Mouse (Mus musculus): ENCODE data around the gene Nkx1-2. TPM values are rescaled to one million over a fixed set of nuclear protein-coding genes. Genes with fewer than 3 reads are reported as not detected.

Gene Nkx1-2
- total and polyA plus RNA-seq, 3 experiments: 0.04 TPM; not detected in 2

DNA sequence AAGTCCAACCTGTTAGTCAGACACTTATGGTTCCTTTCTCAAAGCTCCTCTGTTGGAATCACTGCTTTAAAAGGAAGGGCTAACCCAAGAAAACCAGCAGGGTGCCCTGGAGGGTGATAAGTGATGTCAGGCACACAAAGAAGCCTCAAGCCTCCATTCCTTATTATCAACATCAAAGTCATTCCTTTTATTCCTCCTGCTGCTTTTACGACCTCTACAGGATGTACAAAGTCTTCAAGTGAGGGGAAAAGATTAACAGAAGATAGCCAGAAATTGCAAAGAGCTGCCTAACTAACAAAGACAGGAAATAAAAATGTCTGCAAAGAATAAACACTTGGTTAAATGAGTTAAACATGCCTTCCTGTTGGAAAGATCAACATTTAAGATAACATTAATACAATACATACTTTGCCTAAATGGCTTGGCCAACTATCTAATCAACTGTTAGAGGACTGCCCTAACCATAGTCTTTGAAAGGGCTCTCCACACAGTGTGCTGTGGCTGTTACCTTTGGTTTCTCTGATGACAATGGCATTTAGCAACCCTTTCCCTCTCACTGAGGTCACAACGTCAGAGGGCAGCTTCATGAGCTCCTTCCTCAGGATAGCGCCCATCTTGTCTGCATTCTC lies 40.2 kb downstream of the Nkx1-2 start:
- in situ Hi-C loops (cut with MboI; ENCODE audit: low pct_ligation_motif_present, low pct_unique_long_range_greater_than_20kb, low sequenced_read_pairs): no loop called here
- H3K9ac ChIP-seq (ENCODE audit: insufficient read depth, low read depth): no peak overlapping the region
- no peak overlapping the region for H3K27ac ChIP-seq (ENCODE audit: insufficient read depth, low read depth)
- H3K4me1 ChIP-seq (ENCODE audit: control insufficient read depth in 1 of 2, insufficient read depth in 2 of 2): no peaks in the 10 kb centered on the region
- no peak overlapping the region for H3K4me3 ChIP-seq (replicated peaks in 1 of 3; ENCODE audit: low read depth in 2 of 3, low read length in 2 of 3, poor library complexity in 1 of 3)
- TF ChIP-seq POLR2A (IDR thresholded peaks at IDR 0.05; ENCODE audit: low read depth, low read length) (no peak), CTCF (conservative IDR thresholded peaks at IDR 0.05 in 1 of 2, IDR thresholded peaks at IDR 0.05 in 1 of 2; ENCODE audit: low read depth in 2 of 2, low read length in 2 of 2) (no peak), SIN3A (IDR thresholded peaks at IDR 0.05; ENCODE audit: low read length) (no peak), TBP (conservative IDR thresholded peaks at IDR 0.05; ENCODE audit: low read depth, low read length) (no peak), SMC3 (IDR thresholded peaks at IDR 0.05; ENCODE audit: low read depth, low read length) (no peak), ELF1 (IDR thresholded peaks at IDR 0.05; ENCODE audit: low read depth, low read length) (no peak)
- no peaks in the 10 kb centered on the region for H3K79me2 ChIP-seq (replicated peaks; ENCODE audit: control insufficient read depth, extremely low read depth, insufficient read depth, poor library complexity, severe bottlenecking)
- no peaks in the 10 kb centered on the region for H3K9me3 ChIP-seq (replicated peaks; ENCODE audit: low read length)
- H3K4me2 ChIP-seq (ENCODE audit: insufficient read depth, low read depth, poor library complexity, severe bottlenecking): no peak overlapping the region
- H3K27me3 ChIP-seq (replicated peaks): no peaks in the 10 kb centered on the region
- dilution Hi-C loops (cut with MboI; ENCODE audit: extremely low pct_ligation_motif_present, extremely low pct_unique_long_range_greater_than_20kb, low sequenced_read_pairs): no loop called here
- H3K36me3 ChIP-seq (replicated peaks in 1 of 2; ENCODE audit: control insufficient read depth in 1 of 2, insufficient read depth in 1 of 2, low read length in 1 of 2): peaks cover 62 to 83% of the 10 kb centered on the region in 2 experiments
- no peak for DNase-seq (ENCODE audit: extremely low read depth)

GRCm38 (mm10) chr7:132558141-132558736 lies 41.2 kb downstream of the Nkx1-2 start:
- dilution Hi-C loops (cut with MboI; ENCODE audit: extremely low pct_ligation_motif_present, extremely low pct_unique_long_range_greater_than_20kb, low sequenced_read_pairs) (no loop called here), in situ Hi-C loops (cut with MboI; ENCODE audit: low pct_ligation_motif_present, low pct_unique_long_range_greater_than_20kb, low sequenced_read_pairs) (no loop called here)
- Histone ChIP-seq H3K27me3 (replicated peaks) (no peaks in the 10 kb centered on the region), H3K4me1 (ENCODE audit: control insufficient read depth in 1 of 2, insufficient read depth in 2 of 2) (no peaks in the 10 kb centered on the region), H3K4me2 (ENCODE audit: insufficient read depth, low read depth, poor library complexity, severe bottlenecking) (no peak overlapping the region), H3K9me3 (replicated peaks; ENCODE audit: low read length) (no peaks in the 10 kb centered on the region), H3K79me2 (replicated peaks; ENCODE audit: control insufficient read depth, extremely low read depth, insufficient read depth, poor library complexity, severe bottlenecking) (no peaks in the 10 kb centered on the region), H3K9ac (ENCODE audit: insufficient read depth, low read depth) (no peak overlapping the region), H3K4me3 (replicated peaks in 1 of 3; ENCODE audit: low read depth in 2 of 3, low read length in 2 of 3, poor library complexity in 1 of 3) (no peak overlapping the region), H3K36me3 (replicated peaks in 1 of 2; ENCODE audit: control insufficient read depth in 1 of 2, insufficient read depth in 1 of 2, low read length in 1 of 2) (peaks cover 53 to 72% of the 10 kb centered on the region in 2 experiments), H3K27ac (ENCODE audit: insufficient read depth, low read depth) (no peak overlapping the region)
- no peak for TF ChIP-seq ZMIZ1 (IDR thresholded peaks at IDR 0.05; ENCODE audit: low read depth, low read length)
- no peak for TF ChIP-seq ZNF384 (IDR thresholded peaks at IDR 0.05; ENCODE audit: low read depth, low read length)
- no peak for TF ChIP-seq PAX5 (IDR thresholded peaks at IDR 0.05; ENCODE audit: low read length)
- TF ChIP-seq RAD21 (IDR thresholded peaks at IDR 0.05; ENCODE audit: low read depth, low read length): no peak
- no peak for TF ChIP-seq KAT2A (IDR thresholded peaks at IDR 0.05; ENCODE audit: insufficient replicate concordance, low read length)
- TF ChIP-seq JUN (IDR thresholded peaks at IDR 0.05; ENCODE audit: insufficient read depth, low read depth, low read length): no peak
- no peak for TF ChIP-seq EP300 (IDR thresholded peaks at IDR 0.05; ENCODE audit: low read length)
- no peak for TF ChIP-seq E2F4 (IDR thresholded peaks at IDR 0.05; ENCODE audit: insufficient replicate concordance, low read depth, low read length)
- no peak for TF ChIP-seq MYC (IDR thresholded peaks at IDR 0.05; ENCODE audit: low read depth, low read length)
- TF ChIP-seq MXI1 (IDR thresholded peaks at IDR 0.05; ENCODE audit: low read depth, low read length): no peak
- no peak for TF ChIP-seq RCOR1 (conservative IDR thresholded peaks at IDR 0.05; ENCODE audit: low read depth, low read length)
- TF ChIP-seq CTCF (conservative IDR thresholded peaks at IDR 0.05 in 1 of 2, IDR thresholded peaks at IDR 0.05 in 1 of 2; ENCODE audit: low read depth in 2 of 2, low read length in 2 of 2): no peak
- TF ChIP-seq SIN3A (IDR thresholded peaks at IDR 0.05; ENCODE audit: low read length): no peak
- no peak for TF ChIP-seq CHD2 (IDR thresholded peaks at IDR 0.05; ENCODE audit: low read length)
- TF ChIP-seq IRF4 (IDR thresholded peaks at IDR 0.05; ENCODE audit: low read depth, low read length): no peak
- no peak for DNase-seq (ENCODE audit: extremely low read depth)
